Mouse (Mus musculus) hindbrain, embryonic 15.5 days (tissue): ENCODE data around the gene Tubal3. TPM values are rescaled to one million over a fixed set of nuclear protein-coding genes. Genes with fewer than 3 reads are reported as not detected.

ENCODE experiments used
- ATAC-seq: fragments of 200-750 bp; cut with Nextera tagmentation; 2 replicates; pipeline ENCODE4 v1.8.0; 2017; ENCODE audit warnings: low read depth, moderate number of reproducible peaks, moderate TSS enrichment; ENCODE audit not compliant: low FRiP score
- H3K27ac ChIP-seq: fragments of 300-500 bp; sonication (generic); replicated peaks from 2 replicates; pipeline ENCODE4 v1.5.1; 2015; ENCODE audit warnings: mild to moderate bottlenecking, inconsistent platforms
- H3K27me3 ChIP-seq: fragments of 300-500 bp; sonication (generic); 2 replicates; pipeline ENCODE4 v1.6.1; 2015; ENCODE audit warnings: control low read depth, inconsistent platforms
- H3K36me3 ChIP-seq: fragments of 300-500 bp; sonication (generic); 2 replicates; pipeline ENCODE4 v1.6.1; 2015; ENCODE audit warnings: control low read depth, inconsistent platforms
- H3K4me1 ChIP-seq: fragments of 300-500 bp; sonication (generic); replicated peaks from 2 replicates; pipeline ENCODE4 v1.6.1; 2015; ENCODE audit warnings: control low read depth, inconsistent platforms
- H3K4me2 ChIP-seq: fragments of 300-500 bp; sonication (generic); 2 replicates; pipeline ENCODE4 v1.6.1; 2015; ENCODE audit warnings: moderate library complexity, mild to moderate bottlenecking, inconsistent platforms
- H3K4me3 ChIP-seq: fragments of 300-500 bp; sonication (generic); 2 replicates; pipeline ENCODE4 v1.5.1; 2015; ENCODE audit warnings: mild to moderate bottlenecking, inconsistent platforms
- H3K9ac ChIP-seq: fragments of 300-500 bp; sonication (generic); 2 replicates; pipeline ENCODE4 v1.6.1; 2015; ENCODE audit warnings: inconsistent platforms
- H3K9me3 ChIP-seq: fragments of 300-500 bp; sonication (generic); 2 replicates; pipeline ENCODE4 v1.6.1; 2016; ENCODE audit warnings: control low read depth, inconsistent platforms
- WGBS: fragments of 180-500 bp; shearing (Covaris S2); methylation state at CpG from one replicate; pipeline ENCODE4 v1.1.7; 2015; 5-methylcytosine and 5-hydroxymethylcytosine counted together
- polyA plus RNA-seq: library from polyadenylated mRNA; unstranded; fragments of >200 nt; fragmentation: Nextera tagmentation; extraction: Ambion mirVana; gene quantifications from 2 replicates; pipeline ENCODE4 v1.2.1, GENCODE M21; 2015

Tubal3 gene
- polyA plus RNA-seq = 0.04 TPM in 1 of 2 replicates, not detected in the other

DNA sequence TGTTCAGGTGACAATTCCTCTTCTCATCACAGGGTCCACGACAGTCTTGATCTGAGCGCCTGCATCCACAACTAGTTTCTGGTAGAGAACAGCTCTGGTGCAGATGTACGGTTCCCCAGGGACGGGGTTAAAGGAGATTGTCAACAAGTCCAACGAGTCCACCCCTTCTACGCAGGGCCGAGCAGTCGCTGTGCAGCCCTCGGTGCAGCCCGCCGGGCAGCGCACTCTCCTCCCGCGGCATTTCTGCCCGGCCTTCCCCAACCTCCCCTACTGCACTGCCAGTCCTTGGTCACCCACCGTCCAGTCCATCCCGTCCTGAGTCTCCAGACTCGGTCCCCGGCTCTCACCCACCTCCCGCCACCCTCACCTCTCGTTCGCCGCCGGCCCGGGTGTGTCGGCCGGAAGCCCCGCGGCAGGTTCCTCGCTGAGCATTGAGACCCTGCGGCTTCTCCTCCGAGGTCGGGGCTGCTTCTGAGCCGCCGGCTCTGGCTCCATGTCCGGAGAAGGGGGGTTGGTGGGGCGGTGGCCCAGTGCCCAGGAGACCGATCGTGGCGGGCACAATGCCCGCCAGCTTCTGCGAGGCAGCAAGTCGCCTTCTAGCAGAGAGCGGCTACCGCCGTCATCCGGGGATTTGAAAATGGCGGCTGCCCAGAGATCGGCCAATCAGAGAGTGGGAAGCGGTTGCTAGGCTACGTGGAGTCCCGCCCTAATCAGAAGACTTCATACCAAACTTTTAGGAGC, at the start of gene Tubal3, which contains the start of gene Net1:
Tubal3 (plus strand) TSS at position 704 of the 741 bp plus-strand sequence.
Net1 (minus strand) TSS at position 650 of the 741 bp plus-strand sequence.
- ATAC-seq = peak; percentile 99

GRCm38 (mm10) chr13:3869901-3870300, 48.2 kb upstream of the Tubal3 start:
- Histone ChIP-seq H3K36me3 (no peaks in the 10 kb centered on the region), H3K4me1 (no peaks in the 10 kb centered on the region), H3K9me3 (no peaks in the 10 kb centered on the region)

More for the DNA sequence above, at the start of gene Tubal3, which contains the start of gene Net1:
- H3K9me3 ChIP-seq = no peaks in the 10 kb centered on the region
- no peaks in the 10 kb centered on the region for H3K36me3 ChIP-seq
- peak within 1 kb of the TSS; percentile 57 for H3K9ac ChIP-seq
- 0 out of 2 replicates have a peak within 1 kb of the TSS, but pooled peaks have one; percentile 5 for H3K27ac ChIP-seq
- H3K27me3 ChIP-seq = no peaks in the 10 kb centered on the region
- peak within 1 kb of the TSS; percentile 75 for H3K4me2 ChIP-seq
- peaks cover 9% of the 10 kb centered on the region; the same call in 1 of the 2 replicates for H3K4me1 ChIP-seq
- WGBS = under 1% methylated on average over 52 of the region's 52 CpGs
- peak within 1 kb of the TSS; percentile 64 for H3K4me3 ChIP-seq

DNA sequence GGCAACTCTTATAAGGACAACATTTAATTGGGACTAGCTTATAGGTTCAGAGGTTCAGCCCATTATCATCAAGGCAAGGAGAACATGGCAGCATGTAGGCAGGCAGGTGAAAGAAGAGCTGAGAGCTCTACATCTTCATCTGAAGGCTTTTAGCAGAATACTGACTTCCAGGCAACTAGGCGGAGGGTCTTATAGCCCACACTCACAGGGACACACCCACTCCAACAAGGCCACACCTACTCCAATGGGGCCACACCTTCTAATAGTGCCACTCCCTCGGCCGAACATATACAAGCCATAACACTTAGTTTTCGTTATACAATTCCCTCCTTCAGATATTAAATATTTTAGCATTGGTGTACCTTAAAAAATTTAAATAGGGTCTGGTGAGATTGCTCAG, 45.2 kb upstream of the Tubal3 start:
- Histone ChIP-seq H3K4me3 (no peak overlapping the region), H3K9me3 (no peaks in the 10 kb centered on the region), H3K27me3 (no peaks in the 10 kb centered on the region), H3K36me3 (no peaks in the 10 kb centered on the region), H3K4me1 (no peaks in the 10 kb centered on the region), H3K9ac (no peak overlapping the region), H3K27ac (no peak overlapping the region), H3K4me2 (no peak overlapping the region)
- ATAC-seq = no peak
- 93% methylated on average over 4 of the region's 4 CpGs for WGBS

More at GRCm38 (mm10) chr13:3869901-3870300, 48.2 kb upstream of the Tubal3 start:
- no peak overlapping the region for H3K27ac ChIP-seq
- H3K9ac ChIP-seq = no peak overlapping the region
- no peak overlapping the region for H3K4me2 ChIP-seq
- H3K4me3 ChIP-seq = no peak overlapping the region
- ATAC-seq = no peak
- no peaks in the 10 kb centered on the region for H3K27me3 ChIP-seq

DNA sequence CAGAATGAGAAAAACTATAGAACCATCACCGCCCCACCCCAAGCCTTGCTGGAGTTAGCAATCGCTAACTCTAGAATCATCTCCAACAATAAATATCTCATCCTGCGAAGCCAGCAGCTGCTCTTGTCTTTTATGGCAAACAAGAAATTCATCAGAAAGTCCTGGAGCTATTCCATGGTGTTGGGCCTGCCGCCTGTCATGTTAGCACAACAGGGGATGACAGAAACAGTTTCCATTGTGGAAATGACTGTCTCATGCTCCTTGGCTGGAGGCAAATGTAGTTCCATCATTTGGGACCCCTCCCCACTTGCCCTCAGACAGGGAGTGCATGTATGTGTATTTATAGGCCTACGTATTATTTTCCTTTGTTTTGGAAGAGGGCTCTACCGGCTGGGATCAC, 41.6 kb upstream of the Tubal3 start:
- no peaks in the 10 kb centered on the region for H3K9me3 ChIP-seq
- no peak for ATAC-seq
- whole genome bisulfite sequencing = 76% methylated on average over 6 of the region's 6 CpGs

DNA sequence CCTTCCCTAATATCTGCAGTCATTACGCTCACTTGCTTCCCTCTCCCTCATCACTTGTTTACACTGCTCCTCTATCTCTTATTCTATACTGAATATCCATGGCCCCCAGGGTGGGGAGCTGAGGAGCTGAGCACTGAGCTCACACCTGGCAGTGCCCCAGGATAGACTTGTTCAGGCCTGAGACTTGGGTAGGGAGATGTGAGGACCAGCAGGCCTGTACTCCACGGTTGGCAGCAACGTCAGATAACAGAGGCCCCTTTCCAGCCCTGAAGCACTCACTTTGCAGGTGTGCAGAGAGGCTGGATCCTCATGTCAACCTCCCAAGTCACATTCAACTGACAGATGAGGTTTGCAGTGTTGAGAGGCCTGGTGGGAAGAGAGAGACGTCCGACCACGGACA, 40.9 kb upstream of the Tubal3 start:
- Histone ChIP-seq H3K4me1 (no peaks in the 10 kb centered on the region), H3K4me3 (no peak overlapping the region), H3K36me3 (no peaks in the 10 kb centered on the region), H3K4me2 (no peak overlapping the region), H3K9me3 (no peaks in the 10 kb centered on the region), H3K27me3 (no peaks in the 10 kb centered on the region), H3K27ac (no peak overlapping the region), H3K9ac (no peak overlapping the region)
- 75% methylated on average over 6 of the region's 6 CpGs for WGBS
- no peak for ATAC-seq

More for the DNA sequence above, 41.6 kb upstream of the Tubal3 start:
- H3K27me3 ChIP-seq = no peaks in the 10 kb centered on the region
- no peaks in the 10 kb centered on the region for H3K36me3 ChIP-seq
- no peak overlapping the region for H3K4me3 ChIP-seq
- no peak overlapping the region for H3K27ac ChIP-seq
- no peak overlapping the region for H3K9ac ChIP-seq
- no peak overlapping the region for H3K4me2 ChIP-seq
- H3K4me1 ChIP-seq = no peaks in the 10 kb centered on the region

- Histone ChIP-seq H3K27me3 (no peaks in the 10 kb centered on the region), H3K27ac (no peak overlapping the region), H3K9ac (no peak overlapping the region), H3K4me2 (no peak overlapping the region), H3K4me1 (no peaks in the 10 kb centered on the region), H3K36me3 (no peaks in the 10 kb centered on the region), H3K9me3 (no peaks in the 10 kb centered on the region), H3K4me3 (no peak overlapping the region)
- 67% methylated on average over 4 of the region's 4 CpGs for WGBS
- no peak for ATAC-seq
These were observed 40.3 kb upstream of the Tubal3 start for GRCm38 (mm10) chr13:3877679-3878220.

- H3K9me3 ChIP-seq = no peaks in the 10 kb centered on the region
- no peak overlapping the region for H3K4me3 ChIP-seq
- 97% methylated on average over 7 of the region's 7 CpGs for WGBS
- H3K4me1 ChIP-seq = no peaks in the 10 kb centered on the region
- no peak for ATAC-seq
- H3K27me3 ChIP-seq = peaks cover 2% of the 10 kb centered on the region; the same call in 1 of the 2 replicates
- H3K36me3 ChIP-seq = peaks cover 10% of the 10 kb centered on the region; the same call in 1 of the 2 replicates
- no peak overlapping the region for H3K4me2 ChIP-seq
- no peak overlapping the region for H3K27ac ChIP-seq
- no peak overlapping the region for H3K9ac ChIP-seq
These were observed 31.4 kb upstream of the Tubal3 start for GRCm38 (mm10) chr13:3886663-3887062.

DNA sequence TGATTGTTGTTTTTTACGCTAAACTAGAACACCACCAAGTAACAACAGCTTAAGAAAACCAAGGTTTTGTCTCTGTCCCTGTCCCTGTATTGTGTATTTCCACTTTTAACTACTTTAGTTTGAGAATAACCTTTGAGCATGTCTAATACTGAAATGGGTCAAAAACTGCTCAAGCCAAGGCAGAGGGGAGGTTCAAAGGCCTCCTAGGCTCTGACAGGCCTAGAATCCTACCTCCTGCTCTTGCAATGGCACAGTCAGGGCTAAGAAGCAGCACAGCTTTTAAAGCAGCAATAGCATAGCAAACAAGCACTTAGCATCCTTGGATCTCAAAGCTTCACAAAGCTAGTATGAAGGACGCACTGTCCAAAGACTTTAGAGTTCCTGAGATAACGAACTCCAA, 29.0 kb upstream of the Tubal3 start:
- Histone ChIP-seq H3K27me3 (peaks cover 8% of the 10 kb centered on the region; the same call in 1 of the 2 replicates), H3K36me3 (peaks cover 10% of the 10 kb centered on the region; the same call in 1 of the 2 replicates), H3K4me1 (peaks cover 10% of the 10 kb centered on the region), H3K9me3 (no peaks in the 10 kb centered on the region), H3K4me3 (no peak overlapping the region), H3K9ac (no peak overlapping the region), H3K4me2 (no peak overlapping the region), H3K27ac (no peak overlapping the region)
- 96% methylated on average over 3 of the region's 3 CpGs for WGBS
- ATAC-seq = no peak

- Histone ChIP-seq H3K27ac (no peak overlapping the region), H3K9ac (no peak overlapping the region), H3K4me3 (no peak overlapping the region), H3K9me3 (no peaks in the 10 kb centered on the region), H3K4me1 (peaks cover 10% of the 10 kb centered on the region), H3K36me3 (peaks cover 10% of the 10 kb centered on the region; the same call in 1 of the 2 replicates), H3K4me2 (no peak overlapping the region), H3K27me3 (peaks cover 8% of the 10 kb centered on the region; the same call in 1 of the 2 replicates)
- ATAC-seq = no peak
- WGBS = 52% methylated on average over 8 of the region's 8 CpGs
These were observed 28.0 kb upstream of the Tubal3 start for GRCm38 (mm10) chr13:3890061-3890460.

- no peaks in the 10 kb centered on the region for H3K9me3 ChIP-seq
- ATAC-seq = no peak
- H3K27ac ChIP-seq = no peak overlapping the region
- H3K36me3 ChIP-seq = 0 out of 2 replicates have a peak, but pooled peaks cover 5% of the 10 kb centered on the region
- peaks cover 10% of the 10 kb centered on the region for H3K4me1 ChIP-seq
- H3K4me2 ChIP-seq = peak overlapping the region; percentile 62; the same call in 1 of the 2 replicates
- peaks cover 8% of the 10 kb centered on the region; the same call in 1 of the 2 replicates for H3K27me3 ChIP-seq
- H3K4me3 ChIP-seq = no peak overlapping the region
- no peak overlapping the region for H3K9ac ChIP-seq
- WGBS = 56% methylated on average over 8 of the region's 8 CpGs
These were observed 26.5 kb upstream of the Tubal3 start for GRCm38 (mm10) chr13:3891479-3892087.

DNA sequence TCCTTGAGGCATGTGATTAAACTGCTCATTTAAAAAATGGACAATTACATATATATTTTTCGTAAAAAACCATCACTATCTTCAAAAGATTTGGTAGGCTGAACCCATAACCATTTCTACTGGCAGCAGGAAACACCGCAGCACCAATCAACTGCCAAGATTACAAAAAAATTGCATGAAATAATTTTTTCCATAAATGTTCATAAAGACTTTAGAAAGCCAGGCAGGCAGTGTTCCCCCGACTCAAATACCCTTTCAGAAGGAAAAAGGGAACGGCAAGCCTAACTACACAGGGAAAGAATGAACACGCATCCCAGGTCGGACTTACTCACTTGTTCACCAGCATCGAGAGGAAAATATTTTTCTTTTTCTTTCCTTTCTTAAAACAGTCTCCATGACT, 25.5 kb upstream of the Tubal3 start:
- 28% methylated on average over 7 of the region's 7 CpGs for WGBS
- peaks cover 8% of the 10 kb centered on the region; the same call in 1 of the 2 replicates for H3K27me3 ChIP-seq
- peak overlapping the region; percentile 62 for H3K4me2 ChIP-seq
- no peak overlapping the region for H3K9ac ChIP-seq
- peak overlapping the region; percentile 46 for H3K4me3 ChIP-seq
- H3K27ac ChIP-seq = no peak overlapping the region
- no peak for ATAC-seq
- H3K4me1 ChIP-seq = peaks cover 10% of the 10 kb centered on the region
- no peaks in the 10 kb centered on the region for H3K9me3 ChIP-seq
- H3K36me3 ChIP-seq = 0 out of 2 replicates have a peak, but pooled peaks cover 3% of the 10 kb centered on the region
